Mouse (Mus musculus): ENCODE data around the gene Atp6v0a1. TPM values are rescaled to one million over a fixed set of nuclear protein-coding genes. Genes with fewer than 3 reads are reported as not detected.
A peak's percentile ranks its signal among the peaks of the same experiment; 100 is the strongest.

The Atp6v0a1 gene
- total RNA-seq, 2 experiments from 2014 or later, result 112 to 115 TPM

- DNase-seq, result no peak
Observed at GRCm38 (mm10) chr11:101062971-101063675, 53.9 kb downstream of the Atp6v0a1 start.

GRCm38 (mm10) chr11:101063676-101064327 is 54.5 kb downstream of the Atp6v0a1 start:
- DNase-seq, result peak; percentile 85

GRCm38 (mm10) chr11:101064462-101064861 is 55.2 kb downstream of the Atp6v0a1 start:
- DNase-seq, result no peak

GRCm38 (mm10) chr11:101065002-101065401 is 55.8 kb downstream of the Atp6v0a1 start:
- no peak for DNase-seq

- DNase-seq, result peak; percentile 92
Observed at GRCm38 (mm10) chr11:101066549-101067412, 57.5 kb downstream of the Atp6v0a1 start.

GRCm38 (mm10) chr11:101069391-101070188 is 60.3 kb downstream of the Atp6v0a1 start, which contains the start of gene Naglu:
TSS of gene Naglu (plus strand) at chr11:101070012.
- DNase-seq, result peak; percentile 96

- no peak for DNase-seq
Observed at GRCm38 (mm10) chr11:101070189-101070527, 60.9 kb downstream of the Atp6v0a1 start.

- no peak for DNase-seq
Observed at GRCm38 (mm10) chr11:101070987-101071386, 61.7 kb downstream of the Atp6v0a1 start.

GRCm38 (mm10) chr11:101071810-101072428 is 62.7 kb downstream of the Atp6v0a1 start:
- no peak for DNase-seq

- no peak for DNase-seq
Observed at GRCm38 (mm10) chr11:101078121-101078520, 68.9 kb downstream of the Atp6v0a1 start, which contains the start of gene Hsd17b1. TSS of gene Hsd17b1 (plus strand) at chr11:101078411.

- DNase-seq, result no peak
Observed at GRCm38 (mm10) chr11:101079746-101080145, 70.5 kb downstream of the Atp6v0a1 start.

- no peak for DNase-seq
Observed at GRCm38 (mm10) chr11:101080421-101080820, 71.2 kb downstream of the Atp6v0a1 start.

- no peak for DNase-seq
Observed at GRCm38 (mm10) chr11:101081659-101082058, 72.4 kb downstream of the Atp6v0a1 start.

- DNase-seq, result peak; percentile 86
Observed at GRCm38 (mm10) chr11:101082208-101083082, 73.2 kb downstream of the Atp6v0a1 start, which contains the start of gene Coasy. TSS of gene Coasy (plus strand) at chr11:101082565.

- no peak for DNase-seq
Observed at GRCm38 (mm10) chr11:101083083-101083697, 73.9 kb downstream of the Atp6v0a1 start.

GRCm38 (mm10) chr11:101084246-101084645 is 75.0 kb downstream of the Atp6v0a1 start:
- no peak for DNase-seq

GRCm38 (mm10) chr11:101084811-101085210 is 75.6 kb downstream of the Atp6v0a1 start:
- DNase-seq, result no peak

- no peak for DNase-seq
Observed at GRCm38 (mm10) chr11:101085617-101086322, 76.5 kb downstream of the Atp6v0a1 start.

- no peak for DNase-seq
Observed at GRCm38 (mm10) chr11:101086323-101086674, 77.0 kb downstream of the Atp6v0a1 start.
